Mouse (Mus musculus) T-cell, adult 2 months (primary cell): ENCODE measurements around the gene Nprl3.

Experiments
- DNase-seq: peaks from one replicate; pipeline ENCODE4 v3.0.0; 2022; ENCODE audit warnings: low spot score

The Nprl3 gene

GRCm38 (mm10) chr11:32244617-32245016, 22.9 kb downstream of the Nprl3 start:
- DNase-seq = no peak

- DNase-seq = no peak
Measured at GRCm38 (mm10) chr11:32244064-32244463, 23.4 kb downstream of the Nprl3 start.

- no peak for DNase-seq
Measured at GRCm38 (mm10) chr11:32243205-32243955, 24.1 kb downstream of the Nprl3 start.

GRCm38 (mm10) chr11:32242209-32242608, 25.3 kb downstream of the Nprl3 start:
- DNase-seq = no peak

- DNase-seq = no peak
Measured at GRCm38 (mm10) chr11:32241391-32241790, 26.1 kb downstream of the Nprl3 start.

- peak; percentile 69 for DNase-seq
Measured at GRCm38 (mm10) chr11:32238093-32238860, 29.2 kb downstream of the Nprl3 start.

- DNase-seq = no peak
Measured at GRCm38 (mm10) chr11:32237411-32237795, 30.1 kb downstream of the Nprl3 start.

GRCm38 (mm10) chr11:32236712-32237410, 30.6 kb downstream of the Nprl3 start:
- no peak for DNase-seq

GRCm38 (mm10) chr11:32236132-32236531, 31.4 kb downstream of the Nprl3 start:
- DNase-seq = no peak

- no peak for DNase-seq
Measured at GRCm38 (mm10) chr11:32235646-32236045, 31.9 kb downstream of the Nprl3 start.

- DNase-seq = no peak
Measured at GRCm38 (mm10) chr11:32234816-32235485, 32.6 kb downstream of the Nprl3 start.

- DNase-seq = no peak
Measured at GRCm38 (mm10) chr11:32233895-32234294, 33.6 kb downstream of the Nprl3 start.

- no peak for DNase-seq
Measured at GRCm38 (mm10) chr11:32232848-32233247, 34.7 kb downstream of the Nprl3 start.

- DNase-seq = no peak
Measured at GRCm38 (mm10) chr11:32231125-32231524, 36.4 kb downstream of the Nprl3 start.

- DNase-seq = no peak
Measured at GRCm38 (mm10) chr11:32230220-32230619, 37.3 kb downstream of the Nprl3 start.

- DNase-seq = no peak
Measured at GRCm38 (mm10) chr11:32228292-32228845, 39.1 kb downstream of the Nprl3 start.

GRCm38 (mm10) chr11:32227555-32227954, 40.0 kb downstream of the Nprl3 start:
- DNase-seq = no peak

- DNase-seq = no peak
Measured at GRCm38 (mm10) chr11:32227041-32227440, 40.5 kb downstream of the Nprl3 start.

- peak; percentile 87 for DNase-seq
Measured at GRCm38 (mm10) chr11:32226124-32226871, 41.2 kb downstream of the Nprl3 start, which contains the start of gene Mpg. Gene Mpg (plus strand): TSS chr11:32226505.

GRCm38 (mm10) chr11:32225222-32226104, 42.0 kb downstream of the Nprl3 start:
- no peak for DNase-seq
